Mouse (Mus musculus): Measurements from ENCODE around the gene Ccdc85a. TPM values are rescaled to one million over a fixed set of nuclear protein-coding genes. Genes with fewer than 3 reads are reported as not detected.

Ccdc85a gene
- under 1 TPM in 1 of 26 experiments, not detected in 25; 0.25 TPM for total RNA-seq (2018; cell fraction: chromatin; rRNA removed)
- total RNA-seq (2018; cell fraction: cytosol; rRNA removed): under 1 TPM in 11 of 26 experiments, not detected in 15; 0.03 to 0.10 (median 0.05) TPM
- under 1 TPM in 4 of 26 experiments, not detected in 22; 0.16 to 0.56 (median 0.24) TPM for total RNA-seq (2018; cell fraction: nucleus; rRNA removed)
- 0.04 TPM in 1 of 3 replicates, not detected in the others for polyA plus RNA-seq (2018)

- Histone ChIP-seq H3K4me3 (ENCODE audit: inconsistent target) (no peak within 1 kb of the TSS), H3K79me2 (ENCODE audit: inconsistent target) (no peaks in the 10 kb centered on the region), H3K27ac (no peak within 1 kb of the TSS), H3K36me3 (ENCODE audit: inconsistent target) (no peaks in the 10 kb centered on the region)
- 1% methylated on average over 25 of the region's 25 CpGs for WGBS (ENCODE audit: missing documents)
Measured at GRCm38 (mm10) chr11:28583911-28584434, at the start of gene Ccdc85a. Ccdc85a (minus strand) TSS chr11:28584324.

GRCm38 (mm10) chr11:28633571-28634125 lies 49.5 kb upstream of the Ccdc85a start:
- Histone ChIP-seq H3K4me3 (ENCODE audit: inconsistent target) (no peak overlapping the region), H3K79me2 (ENCODE audit: inconsistent target) (no peaks in the 10 kb centered on the region), H3K36me3 (ENCODE audit: inconsistent target) (no peaks in the 10 kb centered on the region), H3K27ac (no peak overlapping the region)
- 68% methylated on average over 1 of the region's 1 CpGs for WGBS (ENCODE audit: missing documents)

GRCm38 (mm10) chr11:28633093-28633492 lies 49.0 kb upstream of the Ccdc85a start:
- H3K36me3 ChIP-seq (ENCODE audit: inconsistent target): no peaks in the 10 kb centered on the region
- H3K79me2 ChIP-seq (ENCODE audit: inconsistent target): no peaks in the 10 kb centered on the region
- WGBS (ENCODE audit: missing documents): 92% methylated on average over 1 of the region's 1 CpGs
- H3K27ac ChIP-seq: no peak overlapping the region
- no peak overlapping the region for H3K4me3 ChIP-seq (ENCODE audit: inconsistent target)

- H3K79me2 ChIP-seq (ENCODE audit: inconsistent target): no peaks in the 10 kb centered on the region
- H3K36me3 ChIP-seq (ENCODE audit: inconsistent target): no peaks in the 10 kb centered on the region
- no peak overlapping the region for H3K4me3 ChIP-seq (ENCODE audit: inconsistent target)
- H3K27ac ChIP-seq: no peak overlapping the region
- 85% methylated on average over 2 of the region's 2 CpGs for WGBS (ENCODE audit: missing documents)
Measured at GRCm38 (mm10) chr11:28630771-28631170, 46.6 kb upstream of the Ccdc85a start.

GRCm38 (mm10) chr11:28610781-28611491 lies 26.8 kb upstream of the Ccdc85a start:
- Histone ChIP-seq H3K4me3 (ENCODE audit: inconsistent target) (no peak overlapping the region), H3K36me3 (ENCODE audit: inconsistent target) (no peaks in the 10 kb centered on the region), H3K79me2 (ENCODE audit: inconsistent target) (no peaks in the 10 kb centered on the region), H3K27ac (no peak overlapping the region)

- 3% methylated on average over 59 of the region's 63 CpGs for WGBS (ENCODE audit: missing documents)
- no peak overlapping the region for H3K27ac ChIP-seq
- H3K79me2 ChIP-seq (ENCODE audit: inconsistent target): no peaks in the 10 kb centered on the region
- no peaks in the 10 kb centered on the region for H3K36me3 ChIP-seq (ENCODE audit: inconsistent target)
- no peak overlapping the region for H3K4me3 ChIP-seq (ENCODE audit: inconsistent target)
Measured at GRCm38 (mm10) chr11:28583138-28583910, 800 bp downstream of the Ccdc85a start.

- Histone ChIP-seq H3K4me3 (ENCODE audit: inconsistent target) (no peak overlapping the region), H3K36me3 (ENCODE audit: inconsistent target) (no peaks in the 10 kb centered on the region), H3K27ac (no peak overlapping the region), H3K79me2 (ENCODE audit: inconsistent target) (no peaks in the 10 kb centered on the region)
- WGBS (ENCODE audit: missing documents): 26% methylated on average over 5 of the region's 5 CpGs
Measured at GRCm38 (mm10) chr11:28582218-28582617, 1.9 kb downstream of the Ccdc85a start.

GRCm38 (mm10) chr11:28572423-28572822 lies 11.7 kb downstream of the Ccdc85a start:
- H3K4me3 ChIP-seq (ENCODE audit: inconsistent target): no peak overlapping the region
- H3K36me3 ChIP-seq (ENCODE audit: inconsistent target): no peaks in the 10 kb centered on the region
- H3K79me2 ChIP-seq (ENCODE audit: inconsistent target): no peaks in the 10 kb centered on the region
- H3K27ac ChIP-seq: no peak overlapping the region
- WGBS (ENCODE audit: missing documents): 87% methylated on average over 1 of the region's 1 CpGs

GRCm38 (mm10) chr11:28556420-28556819 lies 27.7 kb downstream of the Ccdc85a start:
- no peaks in the 10 kb centered on the region for H3K36me3 ChIP-seq (ENCODE audit: inconsistent target)

GRCm38 (mm10) chr11:28543429-28543828 lies 40.7 kb downstream of the Ccdc85a start:
- Histone ChIP-seq H3K4me3 (ENCODE audit: inconsistent target) (no peak overlapping the region), H3K36me3 (ENCODE audit: inconsistent target) (no peaks in the 10 kb centered on the region), H3K27ac (no peak overlapping the region), H3K79me2 (ENCODE audit: inconsistent target) (no peaks in the 10 kb centered on the region)
- 64% methylated on average over 2 of the region's 2 CpGs for WGBS (ENCODE audit: missing documents)

More at GRCm38 (mm10) chr11:28556420-28556819, 27.7 kb downstream of the Ccdc85a start:
- no peak overlapping the region for H3K27ac ChIP-seq
- H3K4me3 ChIP-seq (ENCODE audit: inconsistent target): no peak overlapping the region
- H3K79me2 ChIP-seq (ENCODE audit: inconsistent target): no peaks in the 10 kb centered on the region

- Histone ChIP-seq H3K4me3 (ENCODE audit: inconsistent target) (no peak overlapping the region), H3K27ac (no peak overlapping the region), H3K36me3 (ENCODE audit: inconsistent target) (no peaks in the 10 kb centered on the region), H3K79me2 (ENCODE audit: inconsistent target) (no peaks in the 10 kb centered on the region)
- WGBS (ENCODE audit: missing documents): 67% methylated on average over 1 of the region's 1 CpGs
Measured at GRCm38 (mm10) chr11:28541307-28541706, 42.8 kb downstream of the Ccdc85a start.

GRCm38 (mm10) chr11:28533286-28533685 lies 50.8 kb downstream of the Ccdc85a start:
- H3K79me2 ChIP-seq (ENCODE audit: inconsistent target): no peaks in the 10 kb centered on the region
- H3K4me3 ChIP-seq (ENCODE audit: inconsistent target): no peak overlapping the region
- WGBS (ENCODE audit: missing documents): 82% methylated on average over 2 of the region's 2 CpGs
- H3K27ac ChIP-seq: no peak overlapping the region
- H3K36me3 ChIP-seq (ENCODE audit: inconsistent target): no peaks in the 10 kb centered on the region

- H3K36me3 ChIP-seq (ENCODE audit: inconsistent target): no peaks in the 10 kb centered on the region
- no peaks in the 10 kb centered on the region for H3K79me2 ChIP-seq (ENCODE audit: inconsistent target)
- no peak overlapping the region for H3K27ac ChIP-seq
- H3K4me3 ChIP-seq (ENCODE audit: inconsistent target): no peak overlapping the region
Measured at GRCm38 (mm10) chr11:28501190-28501589, 82.9 kb downstream of the Ccdc85a start.

- Histone ChIP-seq H3K4me3 (ENCODE audit: inconsistent target) (no peak overlapping the region), H3K79me2 (ENCODE audit: inconsistent target) (no peaks in the 10 kb centered on the region), H3K27ac (no peak overlapping the region), H3K36me3 (ENCODE audit: inconsistent target) (no peaks in the 10 kb centered on the region)
Measured at GRCm38 (mm10) chr11:28497034-28497433, 87.1 kb downstream of the Ccdc85a start.

- no peak overlapping the region for H3K4me3 ChIP-seq (ENCODE audit: inconsistent target)
Measured at GRCm38 (mm10) chr11:28493362-28493761, 90.8 kb downstream of the Ccdc85a start.

More at GRCm38 (mm10) chr11:28493362-28493761, 90.8 kb downstream of the Ccdc85a start:
- Histone ChIP-seq H3K27ac (no peak overlapping the region), H3K36me3 (ENCODE audit: inconsistent target) (no peaks in the 10 kb centered on the region), H3K79me2 (ENCODE audit: inconsistent target) (no peaks in the 10 kb centered on the region)
